Mouse (Mus musculus) heart, postnatal 25 days (tissue): ENCODE results near the gene Tbata. TPM values are rescaled to one million over a fixed set of nuclear protein-coding genes. Genes with fewer than 3 reads are reported as not detected.

Experiments
- DNase-seq: peaks from one replicate; pipeline ENCODE4 v3.0.0; 2022; ENCODE audit warnings: low spot score
- intact Hi-C: fragments of 180-260 bp; cut with DNase I; formaldehyde crosslinking; loops from one replicate; pipeline ENCODE4 v1.15.1; 2025
- total RNA-seq, 2 experiments: library from RNA; stranded (reverse); gene quantifications; 2 replicates each; pipeline ENCODE4 v1.2.3; 2021

Tbata gene
- total RNA-seq: not detected

DNA sequence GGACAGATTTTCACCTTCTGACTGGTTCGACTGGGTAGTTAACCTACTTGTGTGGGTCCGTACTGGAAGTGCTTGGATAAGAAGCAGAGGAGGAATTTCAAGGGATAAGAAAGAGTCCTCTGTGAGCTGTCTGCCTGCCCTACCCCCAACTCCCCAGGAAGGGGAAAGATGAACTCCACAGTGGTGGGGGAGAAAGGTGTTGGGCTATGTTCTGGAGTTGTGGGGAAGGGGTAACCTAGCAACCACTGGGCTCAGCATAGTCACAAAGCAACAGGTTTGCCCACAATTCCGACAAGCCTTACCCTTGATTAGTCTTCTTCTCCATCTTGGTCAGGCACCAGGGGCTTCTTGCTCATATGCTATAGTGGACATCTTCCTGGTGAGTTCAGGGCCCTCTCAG, at the start of gene Tbata:
TSS of gene Tbata (plus strand) at position 301 of the 400 bp plus-strand sequence.
- intact Hi-C loops: no loop called here
- no peak for DNase-seq

DNA sequence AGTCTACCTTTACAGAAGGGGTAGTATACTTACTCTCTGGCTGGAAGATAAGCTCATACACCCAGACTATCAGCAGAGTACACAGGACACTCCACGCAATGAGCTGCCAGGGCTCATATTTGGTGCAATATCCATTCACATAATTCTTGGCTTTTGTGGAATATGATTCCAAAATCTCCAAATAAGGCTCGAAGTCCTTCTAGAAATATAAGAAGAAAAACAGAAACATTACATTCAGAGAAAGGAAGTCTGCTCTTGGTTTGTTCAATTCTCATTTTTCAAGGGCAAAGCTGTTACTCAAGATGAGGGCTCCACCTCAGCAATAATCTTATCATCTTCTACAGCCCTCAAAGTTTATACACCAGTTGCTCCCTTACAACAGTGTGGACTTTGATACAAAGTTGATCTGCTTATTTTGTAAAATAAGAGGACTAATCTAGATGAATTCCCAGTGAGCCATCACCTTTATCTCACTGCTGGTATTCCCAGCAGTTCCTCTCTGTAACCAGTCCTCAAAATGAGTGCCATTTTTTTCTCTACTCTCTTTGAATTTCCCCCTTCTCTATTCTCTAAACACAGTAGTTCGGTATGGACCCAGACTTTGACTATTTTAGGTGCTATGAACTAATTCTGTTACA, 48.4 kb upstream of the Tbata start:
- DNase-seq: no peak
- intact Hi-C loops: no loop called here

- intact Hi-C loops: no loop called here
- DNase-seq: no peak
These were observed 47.3 kb upstream of the Tbata start for GRCm38 (mm10) chr10:61124462-61124861.

DNA sequence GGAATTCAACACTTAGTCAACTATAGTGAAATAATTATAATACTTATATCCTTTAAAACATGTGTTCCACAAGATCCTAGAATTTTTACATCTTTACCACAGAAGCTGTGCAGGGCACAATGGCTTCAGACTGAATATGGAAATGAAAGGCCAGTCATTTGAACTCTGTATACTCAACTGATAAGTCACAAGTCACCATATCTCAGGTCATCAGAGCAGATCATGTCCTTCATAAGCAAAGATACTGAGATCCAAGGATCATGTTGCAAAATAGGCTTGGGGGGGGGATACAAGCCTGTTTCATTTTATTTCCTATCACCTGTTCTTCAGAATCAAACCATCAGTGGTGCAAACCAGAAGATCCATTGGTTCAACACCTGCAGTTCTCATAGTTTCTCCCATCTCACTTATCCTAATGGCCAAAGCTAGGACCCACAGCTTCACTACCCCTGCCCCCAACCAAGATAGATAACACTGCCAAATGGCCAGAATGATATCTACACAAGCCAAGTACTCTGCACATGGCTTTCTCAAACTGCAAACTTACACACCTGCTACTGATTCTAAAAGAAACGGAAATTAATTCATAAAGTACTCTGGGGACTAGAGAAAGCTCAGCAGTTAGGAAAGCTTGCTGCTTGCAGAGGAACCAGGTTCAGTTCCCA, 42.9 kb upstream of the Tbata start:
- DNase-seq: no peak
- intact Hi-C loops: no loop called here

DNA sequence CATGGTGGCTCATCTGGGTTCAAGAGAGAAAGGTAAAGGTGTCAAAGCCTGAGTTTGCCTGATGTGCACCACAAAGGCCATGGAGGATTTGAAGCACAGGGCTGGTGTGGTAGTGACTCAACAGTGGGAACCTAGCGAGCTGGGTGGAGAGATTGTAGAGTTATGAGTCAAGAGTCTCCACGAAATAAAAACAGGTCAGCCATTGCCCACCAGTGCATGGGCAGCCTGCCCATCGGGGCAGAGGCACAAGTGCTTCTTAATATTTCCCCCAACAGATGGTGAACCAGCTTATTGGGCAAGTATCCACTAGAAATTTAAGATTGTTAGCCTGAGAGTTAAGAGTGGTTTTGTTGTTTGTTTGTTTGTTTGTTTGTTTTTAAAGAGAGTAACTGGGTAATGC, 40.8 kb upstream of the Tbata start:
- intact Hi-C loops: no loop called here

GRCm38 (mm10) chr10:61134041-61134440, 37.7 kb upstream of the Tbata start:
- DNase-seq: no peak
- intact Hi-C loops: no loop called here

More for the DNA sequence above, 40.8 kb upstream of the Tbata start:
- no peak for DNase-seq

GRCm38 (mm10) chr10:61135226-61135839, 36.4 kb upstream of the Tbata start:
- intact Hi-C loops: no loop called here
- DNase-seq: no peak

- intact Hi-C loops: no loop called here
- DNase-seq: no peak
These were observed 34.2 kb upstream of the Tbata start for GRCm38 (mm10) chr10:61137567-61137966.

DNA sequence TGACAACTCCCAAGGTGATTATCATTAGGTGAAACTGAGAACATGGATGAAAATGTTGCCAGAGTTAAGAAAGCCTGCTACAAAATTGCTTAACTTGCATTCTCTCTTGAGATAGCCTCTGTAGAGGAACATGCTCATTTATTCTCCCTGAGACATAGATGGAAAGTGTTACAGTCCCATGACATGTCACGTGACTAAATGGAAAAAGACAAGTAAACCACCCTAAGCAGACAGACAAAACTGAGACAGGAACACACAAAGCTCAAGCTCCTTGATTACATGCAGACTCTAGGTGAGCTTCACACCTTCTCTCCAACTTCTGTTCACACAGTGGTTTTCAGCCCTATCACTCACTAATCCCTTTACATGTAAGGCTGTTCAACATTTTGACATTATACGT, 28.4 kb upstream of the Tbata start:
- intact Hi-C loops: no loop called here
- DNase-seq: no peak

GRCm38 (mm10) chr10:61145766-61146118, 26.0 kb upstream of the Tbata start:
- intact Hi-C loops: no loop called here
- no peak for DNase-seq

- DNase-seq: peak; percentile 17
- intact Hi-C loops: no loop called here
These were observed 25.5 kb upstream of the Tbata start for GRCm38 (mm10) chr10:61146119-61146806.

DNA sequence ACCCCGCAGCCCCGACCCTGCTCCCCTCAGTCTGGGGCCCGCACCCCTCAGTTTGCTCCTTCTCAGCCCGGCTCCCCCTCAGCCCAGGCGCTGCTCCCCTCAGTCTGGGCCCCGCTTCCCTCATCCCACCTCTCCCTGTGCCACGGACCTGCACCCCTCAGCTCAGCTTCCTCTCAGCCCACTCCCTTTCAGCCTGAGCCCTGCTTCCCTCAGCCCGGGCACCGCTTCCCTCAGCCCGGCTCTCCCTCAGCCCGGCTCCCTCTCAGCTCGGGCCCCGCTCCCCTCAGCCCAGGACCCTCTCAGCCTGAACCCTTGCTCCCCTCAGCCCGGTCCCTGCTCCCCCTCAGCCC, 25.0 kb upstream of the Tbata start:
- DNase-seq: no peak
- intact Hi-C loops: no loop called here

GRCm38 (mm10) chr10:61147157-61148040, 24.4 kb upstream of the Tbata start, which contains the start of gene Sgpl1:
TSS of gene Sgpl1 (minus strand) at chr10:61147703.
- intact Hi-C loops: no loop called here

GRCm38 (mm10) chr10:61149476-61149875, 22.3 kb upstream of the Tbata start:
- DNase-seq: no peak
- intact Hi-C loops: no loop called here

More at GRCm38 (mm10) chr10:61147157-61148040, 24.4 kb upstream of the Tbata start, which contains the start of gene Sgpl1:
- peak; percentile 82 for DNase-seq

DNA sequence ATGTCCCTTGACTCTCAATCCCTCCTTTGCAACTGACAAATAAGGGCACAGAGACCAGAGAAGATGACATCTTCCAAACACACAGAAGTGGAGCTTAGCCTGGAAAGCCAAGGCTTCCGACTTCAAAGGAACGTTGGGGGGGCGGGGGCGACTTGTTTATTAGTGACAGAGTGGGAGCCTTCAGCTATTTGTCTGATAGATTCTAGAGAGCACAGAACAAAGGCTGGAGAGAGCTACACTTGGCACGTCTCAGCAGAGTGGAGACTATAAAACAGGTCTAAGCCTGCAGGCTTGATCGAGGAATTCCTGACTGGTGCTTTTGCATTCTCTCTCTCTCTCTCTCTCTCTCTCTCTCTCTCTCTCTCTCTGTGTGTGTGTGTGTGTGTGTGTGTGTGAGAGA, 21.1 kb upstream of the Tbata start:
- intact Hi-C loops: no loop called here
- no peak for DNase-seq

- DNase-seq: no peak
- intact Hi-C loops: no loop called here
These were observed 19.6 kb upstream of the Tbata start for GRCm38 (mm10) chr10:61152131-61152530.

- no peak for DNase-seq
- intact Hi-C loops: no loop called here
These were observed 16.1 kb upstream of the Tbata start for GRCm38 (mm10) chr10:61155611-61156010.

GRCm38 (mm10) chr10:61156453-61156852, 15.3 kb upstream of the Tbata start:
- intact Hi-C loops: no loop called here
- DNase-seq: no peak

DNA sequence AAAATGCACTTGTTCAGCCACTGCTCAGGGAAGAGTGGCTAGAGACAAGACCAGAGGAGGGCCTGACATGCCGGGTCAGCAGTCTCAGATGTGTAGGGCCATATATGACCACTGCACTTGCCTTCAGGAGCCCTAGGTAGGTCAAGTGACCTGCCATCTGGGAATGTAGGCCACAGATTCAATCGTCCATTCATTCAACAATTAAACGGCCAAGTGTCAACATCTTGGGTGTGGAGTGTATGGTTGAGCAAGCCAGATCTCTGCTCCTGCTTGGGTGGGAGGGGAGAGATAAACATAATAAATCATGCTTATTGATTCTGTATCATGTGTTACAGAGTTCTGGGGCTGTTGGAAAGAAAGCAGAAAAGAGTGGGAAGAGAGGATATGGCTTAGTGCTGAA, 13.2 kb upstream of the Tbata start:
- intact Hi-C loops: no loop called here
- no peak for DNase-seq

GRCm38 (mm10) chr10:61160089-61160488, 11.7 kb upstream of the Tbata start:
- DNase-seq: no peak
- intact Hi-C loops: no loop called here
